Comparison of ENCODE assay signal across 16 mouse cellular contexts in genomic region chr2:142879257-142879818, GRCm38 (mm10). TPM values are rescaled to one million over a fixed set of nuclear protein-coding genes. Genes with fewer than 3 reads are reported as not detected.
DNase-seq lines count a peak whose midpoint lies in the region; ATAC-seq lines count a peak whose summit lies in the region.
"Had no signal": no experiment of that assay in that cellular context is flagged by ENCODE, and none has a peak within 500 bp of the region (broad histone marks: within the 10 kb centered on the region; RNA-seq: fewer than 3 reads in every experiment).

No protein-coding gene starts in this region.

- no peak overlapping the region for H3K4me2 ChIP-seq in midbrain, embryonic 11.5 days
- H3K4me2 ChIP-seq in midbrain, embryonic 13.5 days (replicated peaks) = no peak overlapping the region
- no peak overlapping the region for H3K4me2 ChIP-seq in intestine, embryonic 15.5 days (replicated peaks)
- H3K4me2 ChIP-seq: forebrain, embryonic 13.5 days; hindbrain, embryonic 15.5 days; liver, embryonic 12.5 days; lung, embryonic 15.5 days; midbrain, embryonic 15.5 days had no signal

- peaks cover 4% of the 10 kb centered on the region; the same call in 1 of the 2 replicates for H3K4me1 ChIP-seq in midbrain, embryonic 11.5 days (ENCODE audit: control insufficient read depth, insufficient read depth, low read length)
- no peaks in the 10 kb centered on the region for H3K4me1 ChIP-seq in midbrain, embryonic 13.5 days (replicated peaks)
- peaks cover 3% of the 10 kb centered on the region; the same call in 1 of the 2 replicates for H3K4me1 ChIP-seq in intestine, embryonic 15.5 days (replicated peaks)
- H3K4me1 ChIP-seq: forebrain, embryonic 13.5 days; lung, embryonic 15.5 days; midbrain, embryonic 15.5 days had no signal

- H3K9me3 ChIP-seq in midbrain, embryonic 11.5 days (ENCODE audit: control insufficient read depth, low read length) = no peaks in the 10 kb centered on the region
- no peaks in the 10 kb centered on the region for H3K9me3 ChIP-seq in midbrain, embryonic 13.5 days
- H3K9me3 ChIP-seq in intestine, embryonic 15.5 days = no peaks in the 10 kb centered on the region
- H3K9me3 ChIP-seq: forebrain, embryonic 13.5 days; hindbrain, embryonic 15.5 days; liver, embryonic 12.5 days; lung, embryonic 15.5 days; midbrain, embryonic 15.5 days had no signal

- 70% methylated on average over 8 of the region's 8 CpGs for WGBS in midbrain, embryonic 11.5 days
- whole genome bisulfite sequencing in midbrain, embryonic 13.5 days = 77% methylated on average over 8 of the region's 8 CpGs
- 77% methylated on average over 8 of the region's 8 CpGs for WGBS in intestine, embryonic 15.5 days

- H3K27ac ChIP-seq in midbrain, embryonic 11.5 days (ENCODE audit: low read depth, low read length) = no peak overlapping the region
- H3K27ac ChIP-seq in midbrain, embryonic 13.5 days = no peak overlapping the region
- H3K27ac ChIP-seq in intestine, embryonic 15.5 days = no peak overlapping the region
- H3K27ac ChIP-seq: forebrain, embryonic 13.5 days; hindbrain, embryonic 15.5 days; liver, embryonic 12.5 days; lung, embryonic 15.5 days; midbrain, embryonic 15.5 days had no signal

- no peaks in the 10 kb centered on the region for H3K27me3 ChIP-seq in midbrain, embryonic 11.5 days (ENCODE audit: control insufficient read depth, insufficient read depth, low read length)
- no peaks in the 10 kb centered on the region for H3K27me3 ChIP-seq in midbrain, embryonic 13.5 days
- no peaks in the 10 kb centered on the region for H3K27me3 ChIP-seq in intestine, embryonic 15.5 days (replicated peaks)
- H3K27me3 ChIP-seq: forebrain, embryonic 13.5 days; hindbrain, embryonic 15.5 days; liver, embryonic 12.5 days; lung, embryonic 15.5 days; midbrain, embryonic 15.5 days had no signal

- ATAC-seq in midbrain, embryonic 11.5 days (ENCODE audit: low FRiP score) = no peak
- no peak for ATAC-seq in midbrain, embryonic 13.5 days
- no peak for ATAC-seq in intestine, embryonic 15.5 days
- ATAC-seq: forebrain, embryonic 13.5 days; liver, embryonic 12.5 days; midbrain, embryonic 15.5 days had no signal

- peak; percentile 55 for DNase-seq in gastrocnemius, adult 18-20 months (ENCODE audit: low spot score)
- DNase-seq in gastrocnemius, postnatal 36 days = no peak
- DNase-seq in midbrain, embryonic 11.5 days (ENCODE audit: low spot score, missing footprints) = peak; percentile 61
- DNase-seq in kidney, postnatal 14 days = peak; percentile 66
- DNase-seq in urinary bladder, postnatal 10 days (ENCODE audit: low spot score) = no peak
- DNase-seq in urinary bladder, postnatal 14 days (ENCODE audit: low spot score) = no peak
- DNase-seq: cerebellum, adult 9-11 months; layer of hippocampus, postnatal 36 days; left cerebral cortex, postnatal 4 days had no signal

- intact Hi-C loops in gastrocnemius, postnatal 36 days (cut with DNase I) = no loop called here

- H3K36me3 ChIP-seq in midbrain, embryonic 11.5 days (ENCODE audit: control insufficient read depth, insufficient read depth, low read length) = no peaks in the 10 kb centered on the region
- H3K36me3 ChIP-seq in midbrain, embryonic 13.5 days = no peaks in the 10 kb centered on the region
- no peaks in the 10 kb centered on the region for H3K36me3 ChIP-seq in intestine, embryonic 15.5 days
- H3K36me3 ChIP-seq: hindbrain, embryonic 15.5 days; liver, embryonic 12.5 days; lung, embryonic 15.5 days; midbrain, embryonic 15.5 days had no signal

- no peak overlapping the region for H3K9ac ChIP-seq in midbrain, embryonic 11.5 days (ENCODE audit: low read length)
- H3K9ac ChIP-seq in midbrain, embryonic 13.5 days (replicated peaks) = no peak overlapping the region
- H3K9ac ChIP-seq in intestine, embryonic 15.5 days = no peak overlapping the region
- H3K9ac ChIP-seq: forebrain, embryonic 13.5 days; hindbrain, embryonic 15.5 days; liver, embryonic 12.5 days; lung, embryonic 15.5 days; midbrain, embryonic 15.5 days had no signal

- no peak overlapping the region for H3K4me3 ChIP-seq in midbrain, embryonic 11.5 days (ENCODE audit: low read depth, low read length)
- H3K4me3 ChIP-seq in midbrain, embryonic 13.5 days (replicated peaks) = no peak overlapping the region
- no peak overlapping the region for H3K4me3 ChIP-seq in intestine, embryonic 15.5 days (replicated peaks)
- H3K4me3 ChIP-seq: forebrain, embryonic 13.5 days; hindbrain, embryonic 15.5 days; liver, embryonic 12.5 days; lung, embryonic 15.5 days; midbrain, embryonic 15.5 days had no signal

RNA-seq across cellular contexts. Expression of gene Kif16b, which starts 22.0 kb away (rescaled TPM):
- 10 to 100 TPM; 33.3 to 46.1 TPM for total RNA-seq in gastrocnemius, adult 18-20 months (2021)
- 10 to 100 TPM; 29.4 to 36.8 TPM for total RNA-seq in gastrocnemius, postnatal 36 days (2021)
- 5.2 and 6.4 TPM in 2 replicates for polyA plus RNA-seq in midbrain, embryonic 11.5 days (2014; fragmentation: Nextera tagmentation; extraction: Ambion mirVana)
- polyA plus RNA-seq in midbrain, embryonic 13.5 days (2015; fragmentation: Nextera tagmentation; extraction: Ambion mirVana) = 3.7 and 3.9 TPM in 2 replicates
- 10.5 and 11.3 TPM in 2 replicates for polyA plus RNA-seq in intestine, embryonic 15.5 days (2015; fragmentation: Nextera tagmentation; extraction: Ambion mirVana)

Comparison
In these comparisons a context has a peak if more than half of its experiments do, and no peak if none do; other contexts are left out.
1. DNase-seq: peak in gastrocnemius, adult 18-20 months (single experiment), midbrain, embryonic 11.5 days (single experiment) and kidney, postnatal 14 days (single experiment); none in gastrocnemius, postnatal 36 days (0 of 2), urinary bladder, postnatal 10 days (single experiment) and urinary bladder, postnatal 14 days (single experiment).